Mouse (Mus musculus) lung, adult 2 months (tissue): ENCODE data around the gene Satb1.

Source experiments
- CTCF ChIP-seq: fragments of 200-500 bp; IDR thresholded peaks from 2 replicates; pipeline ENCODE4 v1.5.1; 2011; ENCODE audit warnings: mild to moderate bottlenecking, low read length, control low read depth; ENCODE audit not compliant: insufficient read depth
- POLR2A ChIP-seq: fragments of 200-500 bp; IDR thresholded peaks from 2 replicates; pipeline ENCODE4 v1.6.1; 2011; ENCODE audit warnings: low read depth, mild to moderate bottlenecking, control low read depth, low read length, borderline replicate concordance; ENCODE audit errors: extremely low read depth

DNA sequence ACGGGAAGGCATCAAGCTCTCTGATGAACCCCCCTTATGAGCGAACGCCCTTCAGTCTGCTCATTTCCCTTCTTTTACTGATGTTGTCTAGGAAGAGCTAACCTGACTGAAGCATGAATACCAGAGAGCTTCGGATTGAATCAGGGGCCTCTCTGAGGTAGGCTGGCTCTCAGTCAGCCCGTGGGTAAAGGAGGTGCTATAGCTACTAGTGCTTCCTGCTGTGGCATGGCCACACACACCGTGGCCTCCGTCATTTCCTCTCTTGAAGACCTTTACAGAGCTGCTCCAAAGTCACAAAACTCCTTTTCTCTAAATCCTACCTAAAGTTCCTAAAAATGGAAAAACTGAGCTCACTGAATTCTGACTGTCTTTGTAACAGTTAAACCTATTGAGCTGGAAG lies 70.6 kb downstream of the Satb1 start:
- no peak for TF ChIP-seq CTCF
- TF ChIP-seq POLR2A = no peak
